Mouse (Mus musculus): ENCODE results near the gene Lin54. TPM values are rescaled to one million over a fixed set of nuclear protein-coding genes. Genes with fewer than 3 reads are reported as not detected.

Gene Lin54
- polyA plus RNA-seq, 1 experiment = 5.2 TPM

- Histone ChIP-seq H3K36me3 (ENCODE audit: control insufficient read depth, insufficient read depth) (peaks cover 30% of the 10 kb centered on the region), H3K79me2 (ENCODE audit: control insufficient read depth, insufficient read depth) (peaks cover 23% of the 10 kb centered on the region), H3K79me3 (ENCODE audit: low read depth) (peaks cover 6% of the 10 kb centered on the region), H3K27me3 (ENCODE audit: control insufficient read depth, insufficient read depth, insufficient read length) (no peaks in the 10 kb centered on the region), H3ac (ENCODE audit: control insufficient read depth, insufficient read length, low read depth) (no peak overlapping the region), H3K4me3 (ENCODE audit: insufficient read depth, poor library complexity, severe bottlenecking) (no peak overlapping the region)
- no peak for TF ChIP-seq CTCF (IDR thresholded peaks at IDR 0.05; ENCODE audit: control insufficient read depth, insufficient read depth, insufficient read length)
- no peak for TF ChIP-seq CEBPB (IDR thresholded peaks at IDR 0.05; ENCODE audit: low read depth)
- TF ChIP-seq MAX (IDR thresholded peaks at IDR 0.05) = no peak
- TF ChIP-seq USF1 (IDR thresholded peaks at IDR 0.05; ENCODE audit: low read depth) = no peak
- no peak for TF ChIP-seq MYOG (IDR thresholded peaks at IDR 0.05; ENCODE audit: control insufficient read depth, extremely low read depth, insufficient read length)
- no peak for TF ChIP-seq FOSL1 (IDR thresholded peaks at IDR 0.05; ENCODE audit: insufficient read depth, low read length, poor library complexity, severe bottlenecking)
- no peak for TF ChIP-seq MYOD1 (IDR thresholded peaks at IDR 0.05; ENCODE audit: control insufficient read depth, insufficient read length, low read depth)
Measured at GRCm38 (mm10) chr5:100467336-100467735, 33.1 kb downstream of the Lin54 start.

GRCm38 (mm10) chr5:100466624-100467023 lies 33.8 kb downstream of the Lin54 start:
- Histone ChIP-seq H3ac (ENCODE audit: control insufficient read depth, insufficient read length, low read depth) (no peak overlapping the region), H3K27me3 (ENCODE audit: control insufficient read depth, insufficient read depth, insufficient read length) (no peaks in the 10 kb centered on the region), H3K79me3 (ENCODE audit: low read depth) (peaks cover 5% of the 10 kb centered on the region), H3K36me3 (ENCODE audit: control insufficient read depth, insufficient read depth) (peaks cover 26% of the 10 kb centered on the region), H3K79me2 (ENCODE audit: control insufficient read depth, insufficient read depth) (peaks cover 21% of the 10 kb centered on the region), H3K4me3 (ENCODE audit: insufficient read depth, poor library complexity, severe bottlenecking) (no peak overlapping the region)
- no peak for TF ChIP-seq MYOD1 (IDR thresholded peaks at IDR 0.05; ENCODE audit: control insufficient read depth, insufficient read length, low read depth)
- no peak for TF ChIP-seq USF1 (IDR thresholded peaks at IDR 0.05; ENCODE audit: low read depth)
- no peak for TF ChIP-seq CEBPB (IDR thresholded peaks at IDR 0.05; ENCODE audit: low read depth)
- no peak for TF ChIP-seq MAX (IDR thresholded peaks at IDR 0.05)

GRCm38 (mm10) chr5:100462374-100462773 lies 38.1 kb downstream of the Lin54 start:
- Histone ChIP-seq H3K79me2 (ENCODE audit: control insufficient read depth, insufficient read depth) (peaks cover 9% of the 10 kb centered on the region), H3K79me3 (ENCODE audit: low read depth) (no peaks in the 10 kb centered on the region), H3K27me3 (ENCODE audit: control insufficient read depth, insufficient read depth, insufficient read length) (no peaks in the 10 kb centered on the region), H3K4me3 (ENCODE audit: insufficient read depth, poor library complexity, severe bottlenecking) (no peak overlapping the region), H3ac (ENCODE audit: control insufficient read depth, insufficient read length, low read depth) (no peak overlapping the region), H3K36me3 (ENCODE audit: control insufficient read depth, insufficient read depth) (peaks cover 34% of the 10 kb centered on the region)
- no peak for TF ChIP-seq MYOG (IDR thresholded peaks at IDR 0.05; ENCODE audit: control insufficient read depth, extremely low read depth, insufficient read length)
- no peak for TF ChIP-seq MYOD1 (IDR thresholded peaks at IDR 0.05; ENCODE audit: control insufficient read depth, insufficient read length, low read depth)
- TF ChIP-seq MAX (IDR thresholded peaks at IDR 0.05) = no peak

GRCm38 (mm10) chr5:100461526-100461925 lies 38.9 kb downstream of the Lin54 start:
- no peak overlapping the region for H3K4me3 ChIP-seq (ENCODE audit: insufficient read depth, poor library complexity, severe bottlenecking)
- peaks cover 9% of the 10 kb centered on the region for H3K79me2 ChIP-seq (ENCODE audit: control insufficient read depth, insufficient read depth)
- no peaks in the 10 kb centered on the region for H3K27me3 ChIP-seq (ENCODE audit: control insufficient read depth, insufficient read depth, insufficient read length)
- no peak for TF ChIP-seq FOSL1 (IDR thresholded peaks at IDR 0.05; ENCODE audit: insufficient read depth, low read length, poor library complexity, severe bottlenecking)
- no peak for TF ChIP-seq CTCF (IDR thresholded peaks at IDR 0.05; ENCODE audit: control insufficient read depth, insufficient read depth, insufficient read length)
- no peaks in the 10 kb centered on the region for H3K79me3 ChIP-seq (ENCODE audit: low read depth)
- H3ac ChIP-seq (ENCODE audit: control insufficient read depth, insufficient read length, low read depth) = no peak overlapping the region
- H3K36me3 ChIP-seq (ENCODE audit: control insufficient read depth, insufficient read depth) = peaks cover 29% of the 10 kb centered on the region

- Histone ChIP-seq H3K79me2 (ENCODE audit: control insufficient read depth, insufficient read depth) (peaks cover 4% of the 10 kb centered on the region), H3K27me3 (ENCODE audit: control insufficient read depth, insufficient read depth, insufficient read length) (no peaks in the 10 kb centered on the region), H3K4me3 (ENCODE audit: insufficient read depth, poor library complexity, severe bottlenecking) (no peak overlapping the region), H3K36me3 (ENCODE audit: control insufficient read depth, insufficient read depth) (peaks cover 34% of the 10 kb centered on the region), H3ac (ENCODE audit: control insufficient read depth, insufficient read length, low read depth) (no peak overlapping the region), H3K79me3 (ENCODE audit: low read depth) (no peaks in the 10 kb centered on the region)
- no peak for TF ChIP-seq USF1 (IDR thresholded peaks at IDR 0.05; ENCODE audit: low read depth)
- no peak for TF ChIP-seq MYOG (IDR thresholded peaks at IDR 0.05; ENCODE audit: control insufficient read depth, extremely low read depth, insufficient read length)
- TF ChIP-seq MYOD1 (IDR thresholded peaks at IDR 0.05; ENCODE audit: control insufficient read depth, insufficient read length, low read depth) = no peak
- no peak for TF ChIP-seq CTCF (IDR thresholded peaks at IDR 0.05; ENCODE audit: control insufficient read depth, insufficient read depth, insufficient read length)
- TF ChIP-seq MAX (IDR thresholded peaks at IDR 0.05) = no peak
- TF ChIP-seq FOSL1 (IDR thresholded peaks at IDR 0.05; ENCODE audit: insufficient read depth, low read length, poor library complexity, severe bottlenecking) = no peak
- no peak for TF ChIP-seq CEBPB (IDR thresholded peaks at IDR 0.05; ENCODE audit: low read depth)
Measured at GRCm38 (mm10) chr5:100459468-100459867, 41.0 kb downstream of the Lin54 start.

GRCm38 (mm10) chr5:100451871-100452270 lies 48.6 kb downstream of the Lin54 start:
- TF ChIP-seq CEBPB (IDR thresholded peaks at IDR 0.05; ENCODE audit: low read depth) (no peak), FOSL1 (IDR thresholded peaks at IDR 0.05; ENCODE audit: insufficient read depth, low read length, poor library complexity, severe bottlenecking) (no peak)
- H3K27me3 ChIP-seq (ENCODE audit: control insufficient read depth, insufficient read depth, insufficient read length) = no peaks in the 10 kb centered on the region
- H3K4me3 ChIP-seq (ENCODE audit: insufficient read depth, poor library complexity, severe bottlenecking) = no peak overlapping the region
- H3ac ChIP-seq (ENCODE audit: control insufficient read depth, insufficient read length, low read depth) = no peak overlapping the region
- H3K36me3 ChIP-seq (ENCODE audit: control insufficient read depth, insufficient read depth) = peaks cover 55% of the 10 kb centered on the region
- no peaks in the 10 kb centered on the region for H3K79me3 ChIP-seq (ENCODE audit: low read depth)
- H3K79me2 ChIP-seq (ENCODE audit: control insufficient read depth, insufficient read depth) = no peaks in the 10 kb centered on the region
